Mouse (Mus musculus): Measurements from ENCODE around the gene Thpo.

DNA sequence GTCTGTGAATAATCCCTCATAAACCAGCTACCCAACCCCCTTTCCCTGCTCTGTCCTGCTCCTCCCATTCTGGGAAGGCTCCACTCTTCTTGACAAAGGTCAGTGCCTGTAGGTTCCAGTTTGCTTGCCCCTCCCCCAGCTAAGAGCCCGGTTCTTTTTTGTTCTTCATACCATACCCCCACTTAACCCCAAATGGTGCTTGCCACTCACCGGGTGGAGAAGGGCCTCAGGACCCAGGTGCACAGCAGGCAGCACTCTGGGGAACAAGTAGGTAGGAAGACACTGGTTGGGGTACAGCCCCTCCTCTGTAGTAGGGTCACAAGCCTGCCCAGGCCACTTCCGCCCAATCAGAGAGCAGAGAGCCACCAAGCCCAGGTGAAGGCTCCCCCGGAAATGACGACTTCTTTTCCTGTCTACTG is 4.0 kb downstream of the Thpo start:
- TF ChIP-seq CTCF (IDR thresholded peaks at IDR 0.05; ENCODE audit: control insufficient read depth, insufficient read depth, insufficient read length) (no peak), CEBPB (IDR thresholded peaks at IDR 0.05; ENCODE audit: low read depth) (no peak), MAX (IDR thresholded peaks at IDR 0.05) (no peak), USF1 (IDR thresholded peaks at IDR 0.05; ENCODE audit: low read depth) (no peak)

All from C2C12 (cell line).